Mouse (Mus musculus) E14TG2a.4 (cell line): Measurements from ENCODE around the gene Gm13289.
"Not testable (repeated sequence)": the region's sequence is repeated elsewhere in the genome, so short reads cannot be mapped to it uniquely, and the experiment has no call there.

Source experiments
- CTCF ChIP-seq: conservative IDR thresholded peaks from 2 replicates; pipeline ENCODE4 v1.5.1; 2014; ENCODE audit warnings: low read length
- NANOG ChIP-seq: IDR thresholded peaks from 2 replicates; pipeline ENCODE4 v1.6.1; 2014; ENCODE audit warnings: borderline replicate concordance, low read length, mixed read lengths

GRCm38 (mm10) chr4:88763384-88764018 lies 13.2 kb upstream of the Gm13289 start:
- TF ChIP-seq CTCF, NANOG: not testable (repeated sequence)
